Mouse (Mus musculus) embryonic facial prominence, embryonic 11.5 days (tissue): Measurements from ENCODE around the gene Selenop. TPM values are rescaled to one million over a fixed set of nuclear protein-coding genes. Genes with fewer than 3 reads are reported as not detected.
A peak's percentile ranks its signal among the peaks of the same experiment; 100 is the strongest.

Experiments
- ATAC-seq: fragments of 200-750 bp; cut with Nextera tagmentation; replicated peaks from 2 replicates; pipeline ENCODE4 v1.8.0; 2017; ENCODE audit warnings: low read depth; ENCODE audit not compliant: insufficient number of reproducible peaks, low FRiP score, low TSS enrichment
- DNase-seq: peaks from one replicate; pipeline ENCODE4 v3.0.0-alpha.2; 2015; ENCODE audit warnings: low spot score
- H3K27ac ChIP-seq: fragments of 300-500 bp; sonication (generic); replicated peaks from 2 replicates; pipeline ENCODE4 v1.5.1; 2014; ENCODE audit warnings: mild to moderate bottlenecking, low read depth, low read length, control low read depth
- H3K27me3 ChIP-seq: fragments of 300-500 bp; sonication (generic); 2 replicates; pipeline ENCODE4 v1.6.1; 2014; ENCODE audit warnings: mild to moderate bottlenecking, low read length, moderate library complexity, mixed read lengths; ENCODE audit not compliant: control insufficient read depth, insufficient read depth
- H3K36me3 ChIP-seq: fragments of 300-500 bp; sonication (generic); replicated peaks from 2 replicates; pipeline ENCODE4 v1.6.1; 2014; ENCODE audit warnings: low read depth, mild to moderate bottlenecking, low read length, moderate library complexity, mixed read lengths; ENCODE audit not compliant: control insufficient read depth, insufficient read depth
- H3K4me1 ChIP-seq: fragments of 300-500 bp; sonication (generic); 2 replicates; pipeline ENCODE4 v1.6.1; 2014; ENCODE audit warnings: low read length, mixed read lengths; ENCODE audit not compliant: control insufficient read depth, insufficient read depth
- H3K4me2 ChIP-seq: fragments of 300-500 bp; sonication (generic); 2 replicates; pipeline ENCODE4 v1.6.1; 2014; ENCODE audit warnings: low read depth, mild to moderate bottlenecking, control low read depth, low read length, moderate library complexity
- H3K4me3 ChIP-seq: fragments of 300-500 bp; sonication (generic); 2 replicates; pipeline ENCODE4 v1.5.1; 2014; ENCODE audit warnings: low read depth, low read length, control low read depth
- H3K9ac ChIP-seq: fragments of 300-500 bp; sonication (generic); replicated peaks from 2 replicates; pipeline ENCODE4 v1.6.1; 2014; ENCODE audit warnings: mild to moderate bottlenecking, control low read depth, low read length
- H3K9me3 ChIP-seq: fragments of 300-500 bp; sonication (generic); replicated peaks from 2 replicates; pipeline ENCODE4 v1.6.1; 2016; ENCODE audit warnings: mild to moderate bottlenecking, low read length, inconsistent platforms, mixed read lengths; ENCODE audit not compliant: control insufficient read depth
- WGBS: fragments of 180-500 bp; shearing (Covaris S2); extraction: QIAGEN DNeasy Blood & Tissue Kit; methylation state at CpG from one replicate; pipeline ENCODE4 v1.1.7; 2014; 5-methylcytosine and 5-hydroxymethylcytosine counted together
- polyA plus RNA-seq: library from polyadenylated mRNA; unstranded; fragments of >200 nt; fragmentation: Nextera tagmentation; extraction: Ambion mirVana; gene quantifications from 2 replicates; pipeline ENCODE4 v1.2.1, GENCODE M21; 2014

Selenop gene
- polyA plus RNA-seq, 1 experiment from 2014 or later, result 101 TPM

DNA sequence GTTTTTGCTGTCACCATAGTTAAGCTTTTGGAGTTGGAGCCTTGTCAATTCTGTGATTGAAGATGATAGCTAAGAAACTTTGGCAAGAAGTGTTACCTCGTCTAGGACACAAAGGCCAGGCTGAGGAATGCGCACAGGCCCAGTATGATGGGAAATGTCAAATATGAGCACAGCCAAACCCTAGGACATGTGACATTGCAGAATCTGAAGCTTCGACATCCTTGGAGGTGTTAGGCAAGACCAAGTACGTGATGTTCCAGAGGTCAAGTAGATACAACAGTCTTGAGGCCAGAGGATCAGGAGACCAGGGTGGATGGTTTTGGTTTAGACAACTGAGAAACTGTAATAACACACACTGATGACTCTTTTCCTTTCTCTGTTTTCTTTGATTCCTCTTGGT, 8.0 kb upstream of the Selenop start:
- Histone ChIP-seq H3K9ac (no peak overlapping the region), H3K36me3 (no peaks in the 10 kb centered on the region), H3K27me3 (no peaks in the 10 kb centered on the region), H3K4me2 (no peak overlapping the region), H3K27ac (no peak overlapping the region), H3K9me3 (no peaks in the 10 kb centered on the region), H3K4me3 (no peak overlapping the region), H3K4me1 (no peaks in the 10 kb centered on the region)
- no peak for DNase-seq
- ATAC-seq, result no peak
- WGBS, result 91% methylated on average over 4 of the region's 4 CpGs

DNA sequence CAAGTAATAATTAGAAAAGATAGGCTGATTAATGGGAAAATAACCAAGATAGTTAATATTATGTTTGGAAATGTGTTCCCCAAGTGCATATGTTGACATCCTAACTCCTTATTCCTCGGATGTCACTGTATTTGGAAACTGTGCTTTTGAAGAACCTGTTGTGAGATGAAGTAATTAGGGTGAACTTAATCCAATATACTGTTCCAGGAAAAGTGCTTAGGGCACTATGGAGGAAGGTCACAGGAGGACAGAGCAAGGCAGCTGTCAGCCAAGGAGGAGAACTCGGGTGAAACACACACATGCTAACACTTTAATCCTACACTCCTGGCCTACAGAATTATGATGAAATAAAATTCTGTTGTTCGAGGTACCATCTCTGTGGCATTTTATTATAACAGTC, 5.5 kb upstream of the Selenop start:
- H3K36me3 ChIP-seq, result no peaks in the 10 kb centered on the region
- H3K9me3 ChIP-seq, result no peaks in the 10 kb centered on the region
- no peak overlapping the region for H3K27ac ChIP-seq
- no peak for ATAC-seq
- 61% methylated on average over 3 of the region's 3 CpGs for WGBS
- H3K4me2 ChIP-seq, result no peak overlapping the region
- no peaks in the 10 kb centered on the region for H3K4me1 ChIP-seq
- no peak overlapping the region for H3K9ac ChIP-seq
- DNase-seq, result no peak
- no peaks in the 10 kb centered on the region for H3K27me3 ChIP-seq
- H3K4me3 ChIP-seq, result no peak overlapping the region

DNA sequence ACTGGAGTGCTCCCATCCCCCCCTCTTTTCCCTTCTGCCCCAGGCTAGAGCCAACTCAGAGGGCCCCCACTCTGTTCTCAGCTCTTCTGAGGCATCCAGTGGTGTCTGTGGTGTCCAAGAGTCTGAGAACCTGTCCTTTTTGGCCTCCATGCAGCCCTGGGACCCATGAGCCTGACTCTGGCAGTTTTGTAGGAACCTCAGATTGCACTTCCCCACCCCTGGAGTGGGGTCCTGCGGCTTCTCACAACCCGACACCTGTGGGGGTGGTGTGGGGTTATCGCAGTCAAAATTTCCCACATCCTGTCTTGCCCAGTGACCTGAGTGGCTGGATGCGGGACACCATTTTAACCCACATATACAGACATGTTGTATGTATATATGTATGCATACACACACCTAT, 4.1 kb upstream of the Selenop start:
- Histone ChIP-seq H3K4me2 (no peak overlapping the region), H3K36me3 (no peaks in the 10 kb centered on the region), H3K4me3 (no peak overlapping the region), H3K4me1 (no peaks in the 10 kb centered on the region), H3K9ac (no peak overlapping the region), H3K27me3 (no peaks in the 10 kb centered on the region), H3K27ac (no peak overlapping the region), H3K9me3 (no peaks in the 10 kb centered on the region)
- WGBS, result 90% methylated on average over 4 of the region's 4 CpGs
- DNase-seq (no peak), ATAC-seq (no peak)

DNA sequence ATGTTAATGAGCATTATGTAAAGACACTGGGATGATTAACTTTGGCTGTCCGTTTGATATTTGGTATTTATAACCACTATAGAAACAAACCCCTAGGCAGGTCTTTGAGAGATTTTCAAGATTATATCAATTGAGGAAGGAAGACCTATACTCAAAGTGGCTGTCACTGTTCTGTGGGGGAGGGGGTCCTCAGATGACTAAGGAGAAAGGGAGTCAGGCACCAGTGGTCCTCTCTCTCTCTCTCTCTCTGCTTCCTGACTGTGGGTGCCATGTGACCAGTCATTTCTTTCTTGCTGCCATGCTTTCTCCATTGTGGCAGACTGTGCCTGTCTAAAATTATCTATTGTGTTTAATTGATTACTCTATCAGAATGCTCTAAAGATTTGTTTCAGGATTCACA, 3.5 kb upstream of the Selenop start:
- Histone ChIP-seq H3K4me3 (no peak overlapping the region), H3K9ac (no peak overlapping the region), H3K36me3 (no peaks in the 10 kb centered on the region), H3K4me2 (no peak overlapping the region), H3K4me1 (no peaks in the 10 kb centered on the region), H3K27me3 (no peaks in the 10 kb centered on the region), H3K27ac (no peak overlapping the region), H3K9me3 (no peaks in the 10 kb centered on the region)
- ATAC-seq (no peak), DNase-seq (no peak)
- 88% methylated on average over 1 of the region's 1 CpGs for WGBS

DNA sequence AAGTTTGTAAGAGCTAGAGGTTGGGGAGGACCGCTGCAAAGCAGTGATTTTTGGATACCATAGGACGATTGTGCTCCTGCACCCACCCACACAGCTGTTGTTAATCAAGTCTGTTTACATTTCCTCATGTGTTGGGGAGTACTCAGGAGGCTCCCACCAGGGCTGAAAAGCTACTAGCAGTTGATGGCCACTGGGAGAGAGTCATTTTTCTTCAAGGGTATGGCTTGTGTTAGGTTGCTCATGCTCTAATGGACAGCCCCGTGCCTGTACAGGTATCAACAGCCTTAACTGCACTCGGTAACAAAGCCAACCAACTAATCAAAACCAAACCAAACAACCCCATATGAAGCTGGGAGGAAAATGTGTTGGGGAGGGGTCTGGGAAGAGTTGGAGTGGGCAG, 1.1 kb downstream of the Selenop start:
- Histone ChIP-seq H3K9me3 (no peaks in the 10 kb centered on the region), H3K36me3 (no peaks in the 10 kb centered on the region), H3K4me3 (no peak overlapping the region), H3K4me1 (no peaks in the 10 kb centered on the region), H3K27ac (peak overlapping the region; percentile 67), H3K4me2 (no peak overlapping the region), H3K27me3 (no peaks in the 10 kb centered on the region), H3K9ac (no peak overlapping the region)
- WGBS, result 32% methylated on average over 4 of the region's 4 CpGs
- peak; percentile 78 for DNase-seq
- ATAC-seq, result peak; percentile 74

DNA sequence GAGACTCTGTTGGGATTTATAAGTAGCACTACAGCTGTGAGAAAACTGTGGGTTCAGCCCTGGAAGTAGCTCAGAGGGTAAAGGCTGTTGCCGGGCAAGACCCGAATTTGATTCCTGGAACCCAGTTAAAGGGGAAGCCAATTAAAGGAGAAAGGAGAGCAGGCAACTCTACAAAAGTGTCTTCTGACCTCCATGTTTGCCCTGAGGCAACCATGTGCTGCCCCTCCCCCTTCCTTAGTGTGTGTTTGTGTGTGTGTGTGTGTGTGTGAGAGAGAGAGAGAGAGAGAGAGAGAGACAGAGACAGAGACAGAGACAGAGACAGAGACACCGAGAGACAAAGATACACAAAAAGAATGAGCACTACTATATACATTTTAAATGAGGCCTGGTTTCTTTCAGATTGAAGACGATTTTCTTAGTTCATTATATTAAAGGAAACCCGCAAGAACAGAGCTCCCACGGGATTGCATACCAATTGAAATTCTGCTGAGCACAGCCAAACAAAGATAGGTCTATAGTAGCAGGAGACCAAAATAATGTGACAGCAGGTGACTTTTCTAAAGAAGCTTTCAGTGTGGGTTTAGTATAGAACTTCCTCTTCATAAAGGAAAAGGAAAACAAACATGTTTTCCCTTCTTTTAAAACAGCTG, 1.8 kb downstream of the Selenop start:
- no peaks in the 10 kb centered on the region for H3K4me1 ChIP-seq
- no peaks in the 10 kb centered on the region for H3K27me3 ChIP-seq
- peak; percentile 26; the same call in 1 of the 2 replicates for ATAC-seq
- 21% methylated on average over 6 of the region's 6 CpGs for WGBS
- peak overlapping the region; percentile 67 for H3K9ac ChIP-seq
- H3K27ac ChIP-seq, result peak overlapping the region; percentile 67
- H3K4me2 ChIP-seq, result no peak overlapping the region
- H3K4me3 ChIP-seq, result peak overlapping the region; percentile 27; the same call in 1 of the 2 replicates
- peak; percentile 61 for DNase-seq
- no peaks in the 10 kb centered on the region for H3K36me3 ChIP-seq
- no peaks in the 10 kb centered on the region for H3K9me3 ChIP-seq

DNA sequence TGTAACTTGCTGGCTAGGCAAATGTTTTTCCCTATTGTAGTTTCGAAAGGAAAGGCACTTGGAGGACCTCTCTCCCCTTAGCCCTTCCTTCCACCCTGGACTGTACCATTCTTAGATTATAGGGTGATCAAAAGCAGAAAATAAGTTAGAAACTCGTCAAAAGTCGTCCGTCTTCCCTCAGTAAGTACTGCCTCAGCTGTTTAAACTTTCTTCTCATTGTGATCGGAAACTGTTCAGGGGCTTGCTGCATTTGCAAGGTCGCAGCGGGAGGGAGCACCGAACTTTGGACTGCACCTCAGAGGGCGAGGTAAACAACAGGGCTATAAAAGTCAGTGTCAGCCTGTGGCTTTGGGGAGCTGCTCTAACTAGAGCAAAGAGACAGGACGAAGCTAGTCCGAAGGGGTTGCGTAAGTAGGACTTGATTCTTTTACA, 2.3 kb downstream of the Selenop start:
- ATAC-seq (peak; percentile 78), DNase-seq (peak; percentile 66)
- WGBS, result 2% methylated on average over 12 of the region's 12 CpGs
- H3K27me3 ChIP-seq, result no peaks in the 10 kb centered on the region
- H3K27ac ChIP-seq, result peak overlapping the region; percentile 54
- H3K36me3 ChIP-seq, result no peaks in the 10 kb centered on the region
- no peaks in the 10 kb centered on the region for H3K9me3 ChIP-seq
- peak overlapping the region; percentile 27 for H3K4me3 ChIP-seq
- H3K4me1 ChIP-seq, result no peaks in the 10 kb centered on the region
- H3K9ac ChIP-seq, result peak overlapping the region; percentile 67
- H3K4me2 ChIP-seq, result peak overlapping the region; percentile 34

DNA sequence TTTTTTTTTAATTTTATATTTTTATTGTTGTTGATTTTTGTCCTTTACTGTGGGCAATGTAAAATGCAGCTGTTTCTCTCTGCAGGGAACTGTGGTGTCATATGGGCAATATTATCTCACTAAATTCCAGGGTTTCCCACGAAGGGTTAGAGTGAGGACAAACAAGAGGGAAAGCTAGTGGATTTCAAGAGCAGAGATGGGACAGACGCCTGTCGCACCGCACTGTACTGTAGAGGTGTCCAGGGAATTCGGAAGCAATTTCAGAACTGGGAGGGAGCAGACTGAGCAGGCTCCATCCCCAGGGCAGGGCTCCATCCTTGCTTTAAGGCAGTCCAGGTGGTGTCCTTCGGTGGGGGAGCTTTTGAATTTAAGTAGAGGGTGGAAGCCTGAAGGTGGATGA, 2.9 kb downstream of the Selenop start:
- H3K4me1 ChIP-seq, result no peaks in the 10 kb centered on the region
- no peak for ATAC-seq
- no peaks in the 10 kb centered on the region for H3K9me3 ChIP-seq
- peak; percentile 3 for DNase-seq
- H3K9ac ChIP-seq, result no peak overlapping the region
- H3K27me3 ChIP-seq, result no peaks in the 10 kb centered on the region
- no peak overlapping the region for H3K27ac ChIP-seq
- H3K36me3 ChIP-seq, result no peaks in the 10 kb centered on the region
- H3K4me2 ChIP-seq, result no peak overlapping the region; the same call in 1 of the 2 replicates
- H3K4me3 ChIP-seq, result peak overlapping the region; percentile 12; the same call in 1 of the 2 replicates
- WGBS, result 31% methylated on average over 6 of the region's 6 CpGs
